Mouse (Mus musculus) erythroblast, embryonic 14.5 days (primary cell): Measurements from ENCODE around the gene Sgk1.

Source experiments
- GATA1 ChIP-seq: IDR thresholded peaks from 2 replicates; pipeline ENCODE4 v1.6.1; 2012; ENCODE audit warnings: low read length, inconsistent platforms, mixed read lengths
- TAL1 ChIP-seq: IDR thresholded peaks from 3 replicates; pipeline ENCODE4 v1.6.1; 2012; ENCODE audit warnings: low read length, inconsistent platforms, mixed read lengths

DNA sequence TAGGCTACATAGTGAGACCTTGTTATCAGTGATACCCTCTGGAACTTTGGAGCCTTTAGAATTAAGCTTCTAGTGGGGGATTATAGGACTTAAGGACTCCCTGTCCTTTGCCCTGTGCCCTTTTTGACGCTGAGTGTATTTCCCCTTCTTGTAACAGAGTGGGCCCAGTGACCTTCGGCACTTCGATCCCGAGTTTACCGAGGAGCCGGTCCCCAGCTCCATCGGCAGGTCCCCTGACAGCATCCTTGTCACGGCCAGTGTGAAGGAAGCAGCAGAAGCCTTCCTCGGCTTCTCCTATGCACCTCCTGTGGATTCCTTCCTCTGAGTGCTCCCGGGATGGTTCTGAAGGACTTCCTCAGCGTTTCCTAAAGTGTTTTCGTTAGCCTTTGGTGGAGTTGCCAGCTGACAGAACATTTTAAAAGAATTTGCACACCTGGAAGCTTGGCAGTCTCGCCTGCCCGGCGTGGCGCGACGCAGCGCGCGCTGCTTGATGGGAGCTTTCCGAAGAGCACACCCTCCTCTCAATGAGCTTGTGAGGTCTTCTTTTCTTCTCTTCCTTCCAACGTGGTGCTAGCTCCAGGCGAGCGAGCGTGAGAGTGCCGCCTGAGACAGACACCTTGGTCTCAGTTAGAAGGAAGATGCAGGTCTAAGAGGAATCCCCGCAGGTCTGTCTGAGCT lies 116.7 kb downstream of the Sgk1 start:
- TF ChIP-seq TAL1, result no peak
- TF ChIP-seq GATA1, result no peak
